Mouse (Mus musculus) MEL (cell line): ENCODE results near the gene Tada2a. TPM values are rescaled to one million over a fixed set of nuclear protein-coding genes. Genes with fewer than 3 reads are reported as not detected.

ENCODE experiments used
- DNase-seq: peaks from one replicate; pipeline ENCODE4 v3.0.0; 2011; ENCODE audit warnings: low read depth, low spot score
- H3K27ac ChIP-seq: 2 replicates; pipeline ENCODE4 v1.5.1; 2012; ENCODE audit warnings: low read depth, mild to moderate bottlenecking, control low read depth, low read length, moderate library complexity; ENCODE audit not compliant: control insufficient read depth
- H3K27me3 ChIP-seq, 2 experiments: fragments of 150-350 bp in 1 of 2; sonication (generic) in 1 of 2; 2 replicates each; pipeline ENCODE4 v1.6.1; 2012; ENCODE audit warnings: low read length in 2 of 2, mild to moderate bottlenecking in 2 of 2, improper control_type of control experiment in 1 of 2, moderate library complexity in 1 of 2; ENCODE audit not compliant: insufficient read depth in 2 of 2, control insufficient read depth in 1 of 2
- H3K36me3 ChIP-seq, 2 experiments: 2 replicates each; pipeline ENCODE4 v1.6.1; 2012 to 2014; ENCODE audit warnings: low read length in 2 of 2, improper control_type of control experiment in 1 of 2, inconsistent platforms in 1 of 2, mild to moderate bottlenecking in 1 of 2; ENCODE audit not compliant: insufficient read depth in 2 of 2, control insufficient read depth in 1 of 2
- H3K4me1 ChIP-seq, 2 experiments: fragments of 150-350 bp in 1 of 2; sonication (generic) in 1 of 2; 2 replicates each; pipeline ENCODE4 v1.6.1; 2012; ENCODE audit warnings: low read length in 2 of 2, improper control_type of control experiment in 1 of 2, mild to moderate bottlenecking in 1 of 2; ENCODE audit not compliant: insufficient read depth in 2 of 2, control insufficient read depth in 1 of 2
- H3K4me3 ChIP-seq, 2 experiments: fragments of 150-350 bp in 1 of 2; sonication (generic) in 1 of 2; 2 replicates each; pipeline ENCODE4 v1.5.1; 2012; ENCODE audit warnings: low read depth in 2 of 2, low read length in 2 of 2, mild to moderate bottlenecking in 2 of 2, moderate library complexity in 2 of 2, control low read depth in 1 of 2, improper control_type of control experiment in 1 of 2; ENCODE audit not compliant: control insufficient read depth in 1 of 2, insufficient read depth in 1 of 2
- H3K79me2 ChIP-seq: 2 replicates; pipeline ENCODE4 v1.6.1; 2012; ENCODE audit warnings: mild to moderate bottlenecking, low read length, moderate library complexity; ENCODE audit not compliant: control insufficient read depth, poor library complexity, insufficient read depth
- H3K9ac ChIP-seq: 2 replicates; pipeline ENCODE4 v1.6.1; 2012; ENCODE audit warnings: low read depth, mild to moderate bottlenecking, control low read depth, low read length, moderate library complexity; ENCODE audit not compliant: control insufficient read depth, poor library complexity, severe bottlenecking
- H3K9me3 ChIP-seq: fragments of 150-350 bp; sonication (generic); replicated peaks from 2 replicates; pipeline ENCODE4 v1.6.1; 2012; ENCODE audit warnings: mild to moderate bottlenecking, low read length, improper control_type of control experiment, moderate library complexity; ENCODE audit not compliant: insufficient read depth
- ELF1 ChIP-seq: IDR thresholded peaks from 2 replicates; pipeline ENCODE4 v1.6.1; 2014; ENCODE audit warnings: low read depth, mild to moderate bottlenecking, inconsistent platforms, low read length, improper control_type of control experiment, moderate library complexity
- EP300 ChIP-seq, 2 experiments: IDR thresholded peaks; 2 replicates each; pipeline ENCODE4 v1.6.1; 2011; ENCODE audit warnings: improper control_type of control experiment in 2 of 2, low read length in 2 of 2, low read depth in 1 of 2, mild to moderate bottlenecking in 1 of 2
- HCFC1 ChIP-seq: IDR thresholded peaks from 2 replicates; pipeline ENCODE4 v1.6.1; 2012; ENCODE audit warnings: low read depth, mild to moderate bottlenecking, inconsistent platforms, low read length, improper control_type of control experiment, moderate library complexity
- KAT2A ChIP-seq: conservative IDR thresholded peaks from 2 replicates; pipeline ENCODE4 v1.6.1; 2012; ENCODE audit warnings: low read depth, low read length, improper control_type of control experiment, inconsistent platforms
- MAFK ChIP-seq: IDR thresholded peaks from 2 replicates; pipeline ENCODE4 v1.6.1; 2011; ENCODE audit warnings: low read depth, mild to moderate bottlenecking, low read length, improper control_type of control experiment, borderline replicate concordance
- MAZ ChIP-seq: IDR thresholded peaks from 2 replicates; pipeline ENCODE4 v1.6.1; 2012; ENCODE audit warnings: low read depth, mild to moderate bottlenecking, inconsistent platforms, low read length, improper control_type of control experiment
- MXI1 ChIP-seq: IDR thresholded peaks from 2 replicates; pipeline ENCODE4 v1.6.1; 2011; ENCODE audit warnings: mild to moderate bottlenecking, low read depth, low read length, improper control_type of control experiment
- NRF1 ChIP-seq: IDR thresholded peaks from 2 replicates; pipeline ENCODE4 v1.6.1; 2014; ENCODE audit warnings: low read depth, mild to moderate bottlenecking, inconsistent platforms, low read length, improper control_type of control experiment, moderate library complexity; ENCODE audit not compliant: poor library complexity, insufficient read depth, severe bottlenecking
- POLR2AphosphoS2 ChIP-seq: IDR thresholded peaks from 2 replicates; pipeline ENCODE4 v1.6.1; 2011; ENCODE audit warnings: low read length, improper control_type of control experiment
- POLR2AphosphoS5 ChIP-seq: IDR thresholded peaks from 2 replicates; pipeline ENCODE4 v1.6.1; 2012; ENCODE audit warnings: low read depth, borderline replicate concordance, mild to moderate bottlenecking, inconsistent platforms, low read length, moderate library complexity, mixed read lengths
- RAD21 ChIP-seq: IDR thresholded peaks from 2 replicates; pipeline ENCODE4 v1.6.1; 2011; ENCODE audit warnings: mild to moderate bottlenecking, low read depth, low read length, improper control_type of control experiment
- TAL1 ChIP-seq: IDR thresholded peaks from 2 replicates; pipeline ENCODE4 v1.6.1; 2012; ENCODE audit warnings: mild to moderate bottlenecking, inconsistent platforms, low read length, moderate library complexity, mixed read lengths
- USF1 ChIP-seq: IDR thresholded peaks from 2 replicates; pipeline ENCODE4 v1.6.1; 2014; ENCODE audit warnings: low read depth, mild to moderate bottlenecking, inconsistent platforms, low read length, improper control_type of control experiment, moderate library complexity
- USF2 ChIP-seq, 2 experiments: IDR thresholded peaks; 2 replicates each; pipeline ENCODE4 v1.6.1; 2011 to 2012; ENCODE audit warnings: improper control_type of control experiment in 2 of 2, low read length in 2 of 2, borderline replicate concordance in 1 of 2, inconsistent platforms in 1 of 2, low read depth in 1 of 2, mild to moderate bottlenecking in 1 of 2; ENCODE audit not compliant: insufficient read depth in 1 of 2
- ZKSCAN1 ChIP-seq: IDR thresholded peaks from 2 replicates; pipeline ENCODE4 v1.6.1; 2012; ENCODE audit warnings: low read depth, mild to moderate bottlenecking, inconsistent platforms, low read length, improper control_type of control experiment, moderate library complexity
- ZMIZ1 ChIP-seq: IDR thresholded peaks from 2 replicates; pipeline ENCODE4 v1.6.1; 2012; ENCODE audit warnings: low read depth, mild to moderate bottlenecking, inconsistent platforms, low read length, improper control_type of control experiment, moderate library complexity
- polyA plus RNA-seq, 2 experiments: library from polyadenylated mRNA; stranded (reverse) in 1 of 2; unstranded in 1 of 2; fragments of >175 nt in 1 of 2; fragments of >200 nt in 1 of 2; gene quantifications; 2 replicates each; pipeline versions ENCODE4 v1.2.1 to v1.2.4; 2012; ENCODE audit warnings: low replicate concordance in 2 of 2, low read depth in 1 of 2; ENCODE audit not compliant: insufficient read length in 2 of 2, insufficient read depth in 1 of 2, missing spikeins in 1 of 2
- total RNA-seq: library from RNA; depleted of rRNA; stranded (reverse); fragments of 300-350 nt; gene quantifications from 2 replicates; pipeline ENCODE4 v1.2.3, GENCODE M21; 2012

Tada2a gene
- total and polyA plus RNA-seq, 3 experiments = 35.9 to 37.8 TPM; not detected in 1

- no peak for TF ChIP-seq USF2 (IDR thresholded peaks at IDR 0.05; ENCODE audit: borderline replicate concordance in 1 of 2, insufficient read depth in 1 of 2, low read depth in 1 of 2, low read length in 2 of 2)
- TF ChIP-seq POLR2AphosphoS5 = no peak
- TF ChIP-seq POLR2AphosphoS2 = 0 out of 2 replicates have a peak, but pooled peaks have one; percentile 23
- TF ChIP-seq HCFC1 = peak; percentile 46; the same call in 1 of the 2 replicates
- TF ChIP-seq EP300 (IDR thresholded peaks at IDR 0.05; ENCODE audit: low read depth in 1 of 2, low read length in 2 of 2) = no peak; a peak in 2 of 4 replicates
- peak; percentile 81 for TF ChIP-seq NRF1
- peak; percentile 72 for TF ChIP-seq ZMIZ1
- TF ChIP-seq RAD21 = no peak
- TF ChIP-seq KAT2A = no peak; the same call in 1 of the 2 replicates
- no peak for TF ChIP-seq USF1
- no peak for TF ChIP-seq ZKSCAN1
- no peak for TF ChIP-seq MAFK
These were observed 61.0 kb downstream of the Tada2a start (continued) for GRCm38 (mm10) chr11:84068191-84069033.

GRCm38 (mm10) chr11:84067720-84068190, 61.6 kb downstream of the Tada2a start:
- Histone ChIP-seq H3K9me3 (no peaks in the 10 kb centered on the region), H3K79me2 (peaks cover 1% of the 10 kb centered on the region; the same call in 1 of the 2 replicates), H3K4me3 (peak overlapping the region; percentile 74 to 90), H3K9ac (peak overlapping the region; percentile 87), H3K27me3 (no peaks in the 10 kb centered on the region), H3K27ac (no peak overlapping the region), H3K4me1 (peaks cover 2 to 17% of the 10 kb centered on the region in 2 experiments; a peak in 3 of 4 replicates), H3K36me3 (peaks cover 0 to 9% of the 10 kb centered on the region in 2 experiments; a peak in 2 of 4 replicates)
- no peak for TF ChIP-seq POLR2AphosphoS5
- DNase-seq = peak; percentile 74

- no peaks in the 10 kb centered on the region for H3K27me3 ChIP-seq
- DNase-seq = no peak
These were observed 62.3 kb downstream of the Tada2a start for GRCm38 (mm10) chr11:84066927-84067645.

More at GRCm38 (mm10) chr11:84066927-84067645, 62.3 kb downstream of the Tada2a start:
- H3K9ac ChIP-seq = peak overlapping the region; percentile 87
- H3K27ac ChIP-seq = no peak overlapping the region
- H3K4me3 ChIP-seq = peak overlapping the region; percentile 74 to 90; a peak in 3 of 4 replicates
- no peaks in the 10 kb centered on the region for H3K9me3 ChIP-seq
- H3K79me2 ChIP-seq = peaks cover 1% of the 10 kb centered on the region; the same call in 1 of the 2 replicates
- peaks cover 0 to 9% of the 10 kb centered on the region in 2 experiments; a peak in 2 of 4 replicates for H3K36me3 ChIP-seq
- TF ChIP-seq MAZ (no peak), USF1 (no peak), MXI1 (no peak), ELF1 (no peak), TAL1 (no peak)
- TF ChIP-seq, all 39 proteins: peak for 0
- peaks cover 2 to 17% of the 10 kb centered on the region in 2 experiments; a peak in 3 of 4 replicates for H3K4me1 ChIP-seq
